Mouse (Mus musculus) liver, embryonic 12.5 days (tissue): ENCODE measurements around the gene Mxra8. TPM values are rescaled to one million over a fixed set of nuclear protein-coding genes. Genes with fewer than 3 reads are reported as not detected.

ENCODE experiments used
- microRNA-seq: library from miRNA; unstranded; fragments of <30 nt; microRNA quantifications from one replicate; pipeline ENCODE4, GENCODE M21; 2017
- polyA plus RNA-seq: library from polyadenylated mRNA; unstranded; fragments of >200 nt; fragmentation: Nextera tagmentation; extraction: Ambion mirVana; gene quantifications from 2 replicates; pipeline ENCODE4 v1.2.1, GENCODE M21; 2016

The Mxra8 gene
- polyA plus RNA-seq, 1 experiment from 2014 or later, result 9.2 TPM

Small RNA genes lying within 50 kb of the gene (microRNA-seq; reads per million reads assigned to microRNA genes)
- not detected for gene Gm27743

Other genes with a start within 250 kb of the Mxra8 start
- 7.1 and 7.3 TPM in 2 replicates for gene Slc35e2, start 238.3 kb upstream of the Mxra8 start, polyA plus RNA-seq
- 41.1 and 45.5 TPM in 2 replicates for gene Cdk11b, start 214.8 kb upstream of the Mxra8 start, polyA plus RNA-seq
- not detected in 2 replicates for gene Gm10563, start 194.3 kb upstream of the Mxra8 start, polyA plus RNA-seq
- 8.1 and 9.2 TPM in 2 replicates for gene Mmp23, start 186.3 kb upstream of the Mxra8 start, polyA plus RNA-seq
- gene Mib2, start 170.5 kb upstream of the Mxra8 start, polyA plus RNA-seq, result 7.2 and 7.4 TPM in 2 replicates
- gene Fndc10, start 145.3 kb upstream of the Mxra8 start, polyA plus RNA-seq, result 1.9 and 2.0 TPM in 2 replicates
- gene Ssu72, start 134.9 kb upstream of the Mxra8 start, polyA plus RNA-seq, result 80.8 and 91.2 TPM in 2 replicates
- gene Tmem240, start 104.9 kb upstream of the Mxra8 start, polyA plus RNA-seq, result 0.17 and 0.24 TPM in 2 replicates
- gene Atad3a, start 78.6 kb upstream of the Mxra8 start, polyA plus RNA-seq, result 101 and 110 TPM in 2 replicates
- 0.49 and 0.73 TPM in 2 replicates for gene Vwa1, start 65.0 kb upstream of the Mxra8 start, polyA plus RNA-seq
- gene Tmem88b, start 53.8 kb upstream of the Mxra8 start, polyA plus RNA-seq, result 0.32 TPM in 2 replicates
- gene Ankrd65, start 49.2 kb upstream of the Mxra8 start, polyA plus RNA-seq, result not detected in 2 replicates
- 223 and 228 TPM in 2 replicates for gene Mrpl20, start 36.8 kb upstream of the Mxra8 start, polyA plus RNA-seq
- 98.8 and 101 TPM in 2 replicates for gene Ccnl2, start 27.2 kb upstream of the Mxra8 start, polyA plus RNA-seq
- gene Aurkaip1, start 8.4 kb upstream of the Mxra8 start, polyA plus RNA-seq, result 146 and 153 TPM in 2 replicates
- 10.7 and 12.1 TPM in 2 replicates for gene Dvl1, start 7.7 kb downstream of the Mxra8 start, polyA plus RNA-seq
- gene Tas1r3, start 23.7 kb downstream of the Mxra8 start, polyA plus RNA-seq, result 0.07 and 0.11 TPM in 2 replicates
- gene Cptp, start 29.8 kb downstream of the Mxra8 start, polyA plus RNA-seq, result 10.3 and 10.8 TPM in 2 replicates
- gene Ints11, start 29.9 kb downstream of the Mxra8 start, polyA plus RNA-seq, result 50.0 and 51.4 TPM in 2 replicates
- 32.7 and 33.6 TPM in 2 replicates for gene Pusl1, start 52.1 kb downstream of the Mxra8 start, polyA plus RNA-seq
- gene Acap3, start 52.1 kb downstream of the Mxra8 start, polyA plus RNA-seq, result 13.4 and 13.6 TPM in 2 replicates
- gene Ube2j2, start 104.2 kb downstream of the Mxra8 start, polyA plus RNA-seq, result 106 and 111 TPM in 2 replicates
- 45.0 and 48.8 TPM in 2 replicates for gene C1qtnf12, start 122.6 kb downstream of the Mxra8 start, polyA plus RNA-seq
- gene B3galt6, start 153.0 kb downstream of the Mxra8 start, polyA plus RNA-seq, result 8.2 and 8.7 TPM in 2 replicates
- gene Sdf4, start 153.2 kb downstream of the Mxra8 start, polyA plus RNA-seq, result 93.4 and 93.9 TPM in 2 replicates
- gene Tnfrsf4, start 174.2 kb downstream of the Mxra8 start, polyA plus RNA-seq, result 0.39 and 0.60 TPM in 2 replicates
- gene Tnfrsf18, start 186.5 kb downstream of the Mxra8 start, polyA plus RNA-seq, result 0.77 and 0.99 TPM in 2 replicates
- gene Ttll10, start 219.7 kb downstream of the Mxra8 start, polyA plus RNA-seq, result 0.07 and 0.15 TPM in 2 replicates